ENCODE assay signal across 34 mouse cellular contexts in genomic region chr1:132246641-132247040, GRCm38 (mm10). TPM values are rescaled to one million over a fixed set of nuclear protein-coding genes. Genes with fewer than 3 reads are reported as not detected.
A peak's percentile ranks its signal among the peaks of the same experiment; 100 is the strongest.
DNase-seq lines count a peak whose midpoint lies in the region; ATAC-seq and TF ChIP-seq lines count a peak whose summit lies in the region.
"Had no signal": no experiment of that assay in that cellular context is flagged by ENCODE, and none has a peak within 500 bp of the region (broad histone marks: within the 10 kb centered on the region; RNA-seq: fewer than 3 reads in every experiment).

No protein-coding gene starts in this region.

- no peak for TF ChIP-seq POLR2A in liver, adult 2 months (IDR thresholded peaks at IDR 0.05; ENCODE audit: extremely low read depth, insufficient read depth, low read length)

- TF ChIP-seq CTCF in liver, adult 2 months (IDR thresholded peaks at IDR 0.05; ENCODE audit: low read depth, low read length) = no peak

- H3K27ac ChIP-seq in kidney, embryonic 15.5 days = no peak overlapping the region
- H3K27ac ChIP-seq in liver, adult 2 months (replicated peaks; ENCODE audit: insufficient read depth, low read depth, low read length) = no peak overlapping the region
- H3K27ac ChIP-seq in liver, embryonic 11.5 days (ENCODE audit: low read depth, low read length) = no peak overlapping the region
- H3K27ac ChIP-seq: embryonic facial prominence, embryonic 10.5 days; embryonic facial prominence, embryonic 13.5 days; forebrain, embryonic 12.5 days; forebrain, embryonic 15.5 days; heart, embryonic 13.5 days; hindbrain, embryonic 12.5 days; hindbrain, embryonic 15.5 days had no signal

- H3K4me1 ChIP-seq in kidney, embryonic 15.5 days = no peaks in the 10 kb centered on the region
- H3K4me1 ChIP-seq in liver, adult 2 months (ENCODE audit: control insufficient read depth, insufficient read depth, low read length) = no peaks in the 10 kb centered on the region; the same call in 1 of the 2 replicates
- H3K4me1 ChIP-seq in liver, embryonic 11.5 days (replicated peaks; ENCODE audit: control insufficient read depth, insufficient read depth, low read length) = peaks cover 17% of the 10 kb centered on the region
- H3K4me1 ChIP-seq: embryonic facial prominence, embryonic 10.5 days; embryonic facial prominence, embryonic 13.5 days; forebrain, embryonic 12.5 days; forebrain, embryonic 15.5 days; hindbrain, embryonic 12.5 days; hindbrain, embryonic 15.5 days had no signal

- no peaks in the 10 kb centered on the region for H3K9me3 ChIP-seq in kidney, embryonic 15.5 days (replicated peaks)
- H3K9me3 ChIP-seq in liver, embryonic 11.5 days (ENCODE audit: control insufficient read depth, low read length) = no peaks in the 10 kb centered on the region
- H3K9me3 ChIP-seq: embryonic facial prominence, embryonic 10.5 days; embryonic facial prominence, embryonic 13.5 days; forebrain, embryonic 12.5 days; forebrain, embryonic 15.5 days; heart, embryonic 13.5 days; hindbrain, embryonic 12.5 days; hindbrain, embryonic 15.5 days had no signal

- no peak overlapping the region for H3K4me3 ChIP-seq in kidney, embryonic 15.5 days (replicated peaks)
- no peak overlapping the region for H3K4me3 ChIP-seq in liver, adult 2 months (ENCODE audit: insufficient read depth, low read depth, low read length)
- H3K4me3 ChIP-seq in liver, embryonic 11.5 days (ENCODE audit: low read depth, low read length) = no peak overlapping the region
- H3K4me3 ChIP-seq: embryonic facial prominence, embryonic 10.5 days; embryonic facial prominence, embryonic 13.5 days; erythroblast, embryonic 14.5 days; forebrain, embryonic 12.5 days; forebrain, embryonic 15.5 days; heart, embryonic 13.5 days; hindbrain, embryonic 12.5 days; hindbrain, embryonic 15.5 days had no signal

- peak; percentile 38 for DNase-seq in kidney, adult 11 months
- peak; percentile 42 to 49 for DNase-seq in kidney, adult 8-10 months
- no peak for DNase-seq in kidney, postnatal 4 days
- DNase-seq in liver, adult 2 months (ENCODE audit: extremely low read depth, low read depth, low spot score) = peak; percentile 81
- DNase-seq in liver, embryonic 11.5 days (ENCODE audit: low spot score) = no peak
- DNase-seq in left cerebral cortex, adult 11 months (ENCODE audit: low spot score) = no peak
- DNase-seq: adrenal gland, adult 8-10 months; adrenal gland, postnatal 25 days; cerebellum, adult 11-12 months; cerebellum, adult 8-10 months; cerebellum, postnatal 36 days; embryo, embryonic 11 days; gastrocnemius, postnatal 10 days; gastrocnemius, postnatal 36 days had no signal

- no peaks in the 10 kb centered on the region for H3K36me3 ChIP-seq in kidney, embryonic 15.5 days
- no peaks in the 10 kb centered on the region for H3K36me3 ChIP-seq in liver, adult 2 months (ENCODE audit: control insufficient read depth, insufficient read depth, low read length)
- no peaks in the 10 kb centered on the region for H3K36me3 ChIP-seq in liver, embryonic 11.5 days (ENCODE audit: control insufficient read depth, insufficient read depth, low read length)
- H3K36me3 ChIP-seq: embryonic facial prominence, embryonic 10.5 days; embryonic facial prominence, embryonic 13.5 days; forebrain, embryonic 12.5 days; forebrain, embryonic 15.5 days; heart, embryonic 13.5 days; hindbrain, embryonic 12.5 days; hindbrain, embryonic 15.5 days had no signal

- no peak overlapping the region for H3K4me2 ChIP-seq in kidney, embryonic 15.5 days
- no peak overlapping the region for H3K4me2 ChIP-seq in liver, embryonic 11.5 days
- H3K4me2 ChIP-seq: embryonic facial prominence, embryonic 13.5 days; forebrain, embryonic 12.5 days; forebrain, embryonic 15.5 days; heart, embryonic 13.5 days; hindbrain, embryonic 12.5 days; hindbrain, embryonic 15.5 days had no signal

- H3K27me3 ChIP-seq in kidney, embryonic 15.5 days = no peaks in the 10 kb centered on the region
- no peaks in the 10 kb centered on the region for H3K27me3 ChIP-seq in liver, adult 2 months (ENCODE audit: control insufficient read depth, insufficient read depth, low read length)
- no peaks in the 10 kb centered on the region for H3K27me3 ChIP-seq in liver, embryonic 11.5 days (replicated peaks; ENCODE audit: control insufficient read depth, insufficient read depth, low read length)
- H3K27me3 ChIP-seq: embryonic facial prominence, embryonic 13.5 days; forebrain, embryonic 12.5 days; forebrain, embryonic 15.5 days; hindbrain, embryonic 12.5 days; hindbrain, embryonic 15.5 days had no signal

- H3K79me2 ChIP-seq in liver, adult 2 months (ENCODE audit: control insufficient read depth, insufficient read depth, low read length) = no peaks in the 10 kb centered on the region

- ATAC-seq in kidney, embryonic 15.5 days (replicated peaks; ENCODE audit: low FRiP score) = no peak
- ATAC-seq in liver, embryonic 11.5 days (replicated peaks; ENCODE audit: low FRiP score) = no peak
- peak; percentile 17 for ATAC-seq in megakaryocyte progenitor cell, adult 5-6 weeks (replicated peaks; ENCODE audit: poor library complexity)
- ATAC-seq: activated CD4-positive, CD25-positive, alpha-beta regulatory T cell, adult 4 months; CD4-positive, CD25-positive, alpha-beta regulatory T cell, adult 4 months; forebrain, embryonic 15.5 days had no signal

- no peak overlapping the region for H3K9ac ChIP-seq in kidney, embryonic 15.5 days
- H3K9ac ChIP-seq in liver, adult 2 months (ENCODE audit: low read depth, low read length) = no peak overlapping the region
- no peak overlapping the region for H3K9ac ChIP-seq in liver, embryonic 11.5 days (ENCODE audit: low read depth, low read length)
- H3K9ac ChIP-seq: embryonic facial prominence, embryonic 13.5 days; forebrain, embryonic 12.5 days; forebrain, embryonic 15.5 days; heart, embryonic 13.5 days; hindbrain, embryonic 12.5 days; hindbrain, embryonic 15.5 days had no signal

- WGBS in kidney, embryonic 15.5 days = 82% methylated on average over 4 of the region's 4 CpGs
- WGBS in liver, adult 2 months = 30% methylated on average over 4 of the region's 4 CpGs
- WGBS in liver, embryonic 11.5 days = 91% methylated on average over 4 of the region's 4 CpGs

RNA-seq across cellular contexts. Expression of gene Gm10188, which starts 17.1 kb away (rescaled TPM):
- polyA plus RNA-seq in kidney, embryonic 15.5 days (2015; fragmentation: Nextera tagmentation; extraction: Ambion mirVana) = not detected in 2 replicates
- total RNA-seq in liver, adult 2 months (2014; rRNA removed) = not detected in 2 replicates
- not detected in 2 replicates for polyA plus RNA-seq in liver, adult 2 months (2012; rRNA removed)
- not detected in 2 replicates for polyA plus RNA-seq in liver, embryonic 11.5 days (2014; fragmentation: Nextera tagmentation; extraction: Ambion mirVana)
- not detected in 2 replicates for total RNA-seq in megakaryocyte progenitor cell, adult 5-6 weeks (2015)
- not detected in 2 replicates for total RNA-seq in megakaryocyte progenitor cell, adult 5-6 weeks (2017)
- total RNA-seq: adrenal gland, adult 8-10 months; adrenal gland, postnatal 25 days; ES-E14; gastrocnemius, postnatal 10 days; gastrocnemius, postnatal 36 days; granulocyte monocyte progenitor cell, adult 5-6 weeks; heart, postnatal 25 days; hematopoietic stem cell, adult 5-6 weeks had no signal
- polyA plus RNA-seq: activated CD4-positive, CD25-positive, alpha-beta regulatory T cell, adult 4 months; brain, embryonic 14.5 days; C2C12; CD4-positive, CD25-positive, alpha-beta regulatory T cell, adult 4 months; cortical plate, adult 2 months; embryonic facial prominence, embryonic 10.5 days; embryonic facial prominence, embryonic 13.5 days; erythroblast, embryonic 14.5 days; heart, embryonic 13.5 days; heart, embryonic 16.5 days had no signal

RNA-seq across cellular contexts. Expression of gene Klhdc8a, which starts 51.8 kb away (rescaled TPM):
- polyA plus RNA-seq in kidney, embryonic 15.5 days (2015; fragmentation: Nextera tagmentation; extraction: Ambion mirVana) = 1.2 and 1.6 TPM in 2 replicates
- total RNA-seq in liver, adult 2 months (2014; rRNA removed) = 0.18 and 0.81 TPM in 2 replicates
- 1.2 and 1.4 TPM in 2 replicates for polyA plus RNA-seq in liver, adult 2 months (2012; rRNA removed)
- polyA plus RNA-seq in liver, embryonic 11.5 days (2014; fragmentation: Nextera tagmentation; extraction: Ambion mirVana) = 0.05 TPM in 1 of 2 replicates, not detected in the other
- not detected in 2 replicates for total RNA-seq in megakaryocyte progenitor cell, adult 5-6 weeks (2015)
- not detected in 2 replicates for total RNA-seq in megakaryocyte progenitor cell, adult 5-6 weeks (2017)
- total RNA-seq: granulocyte monocyte progenitor cell, adult 5-6 weeks; hematopoietic stem cell, adult 5-6 weeks had no signal
- polyA plus RNA-seq: activated CD4-positive, CD25-positive, alpha-beta regulatory T cell, adult 4 months; erythroblast, embryonic 14.5 days had no signal

RNA-seq across cellular contexts. Expression of gene AC124108.1, which starts 55.4 kb away (rescaled TPM):
- polyA plus RNA-seq in kidney, embryonic 15.5 days (2015; fragmentation: Nextera tagmentation; extraction: Ambion mirVana) = 0.05 TPM in 2 replicates
- not detected in 2 replicates for total RNA-seq in liver, adult 2 months (2014; rRNA removed)
- polyA plus RNA-seq in liver, adult 2 months (2012; rRNA removed) = not detected in 2 replicates
- 0.04 and 0.08 TPM in 2 replicates for polyA plus RNA-seq in liver, embryonic 11.5 days (2014; fragmentation: Nextera tagmentation; extraction: Ambion mirVana)
- not detected in 2 replicates for total RNA-seq in megakaryocyte progenitor cell, adult 5-6 weeks (2015)
- not detected in 2 replicates for total RNA-seq in megakaryocyte progenitor cell, adult 5-6 weeks (2017)
- total RNA-seq: adrenal gland, postnatal 25 days; gastrocnemius, postnatal 36 days; granulocyte monocyte progenitor cell, adult 5-6 weeks; heart, postnatal 25 days; hematopoietic stem cell, adult 5-6 weeks had no signal
- polyA plus RNA-seq: activated CD4-positive, CD25-positive, alpha-beta regulatory T cell, adult 4 months; CD4-positive, CD25-positive, alpha-beta regulatory T cell, adult 4 months; erythroblast, embryonic 14.5 days; heart, embryonic 13.5 days; heart, embryonic 16.5 days had no signal

RNA-seq across cellular contexts. Expression of gene Lemd1, which starts 55.4 kb away (rescaled TPM):
- polyA plus RNA-seq in kidney, embryonic 15.5 days (2015; fragmentation: Nextera tagmentation; extraction: Ambion mirVana) = 0.31 and 0.51 TPM in 2 replicates
- not detected in 2 replicates for total RNA-seq in liver, adult 2 months (2014; rRNA removed)
- not detected in 2 replicates for polyA plus RNA-seq in liver, adult 2 months (2012; rRNA removed)
- polyA plus RNA-seq in liver, embryonic 11.5 days (2014; fragmentation: Nextera tagmentation; extraction: Ambion mirVana) = 0.27 TPM in 1 of 2 replicates, not detected in the other
- total RNA-seq in megakaryocyte progenitor cell, adult 5-6 weeks (2015) = not detected in 2 replicates
- total RNA-seq in megakaryocyte progenitor cell, adult 5-6 weeks (2017) = not detected in 2 replicates
- total RNA-seq: adrenal gland, postnatal 25 days; gastrocnemius, postnatal 10 days; gastrocnemius, postnatal 36 days; granulocyte monocyte progenitor cell, adult 5-6 weeks; heart, postnatal 25 days; hematopoietic stem cell, adult 5-6 weeks had no signal
- polyA plus RNA-seq: activated CD4-positive, CD25-positive, alpha-beta regulatory T cell, adult 4 months; CD4-positive, CD25-positive, alpha-beta regulatory T cell, adult 4 months; erythroblast, embryonic 14.5 days; heart, embryonic 13.5 days; heart, embryonic 16.5 days had no signal

Comparison
In these comparisons a context has a peak if more than half of its experiments do, and no peak if none do; other contexts are left out.
1. DNase-seq: peak in kidney, adult 11 months (single experiment), kidney, adult 8-10 months (2 of 2) and liver, adult 2 months (single experiment); none in kidney, postnatal 4 days (0 of 2), liver, embryonic 11.5 days (single experiment) and left cerebral cortex, adult 11 months (single experiment).